Mouse (Mus musculus) midbrain, embryonic 16.5 days (tissue): ENCODE data around the gene Dstyk. TPM values are rescaled to one million over a fixed set of nuclear protein-coding genes. Genes with fewer than 3 reads are reported as not detected.

Experiments
- ATAC-seq: fragments of 200-750 bp; cut with Nextera tagmentation; 2 replicates; pipeline ENCODE4 v1.8.0; 2017; ENCODE audit warnings: moderate TSS enrichment
- H3K27ac ChIP-seq: fragments of 300-500 bp; sonication (generic); 2 replicates; pipeline ENCODE4 v1.5.1; 2014; ENCODE audit warnings: mild to moderate bottlenecking, low read length, mixed read lengths
- H3K27me3 ChIP-seq: fragments of 300-500 bp; sonication (generic); 2 replicates; pipeline ENCODE4 v1.6.1; 2014; ENCODE audit warnings: low read depth, low read length, mixed read lengths; ENCODE audit not compliant: control insufficient read depth, insufficient read depth
- H3K36me3 ChIP-seq: fragments of 300-500 bp; sonication (generic); 2 replicates; pipeline ENCODE4 v1.6.1; 2014; ENCODE audit warnings: mild to moderate bottlenecking, low read length, moderate library complexity, mixed read lengths; ENCODE audit not compliant: control insufficient read depth, insufficient read depth
- H3K4me1 ChIP-seq: fragments of 300-500 bp; sonication (generic); 2 replicates; pipeline ENCODE4 v1.6.1; 2014; ENCODE audit warnings: mild to moderate bottlenecking, low read length, mixed read lengths; ENCODE audit not compliant: control insufficient read depth, insufficient read depth
- H3K4me2 ChIP-seq: fragments of 300-500 bp; sonication (generic); 2 replicates; pipeline ENCODE4 v1.6.1; 2014; ENCODE audit warnings: mild to moderate bottlenecking, low read length, mixed read lengths
- H3K4me3 ChIP-seq: fragments of 300-500 bp; sonication (generic); 2 replicates; pipeline ENCODE4 v1.5.1; 2014; ENCODE audit warnings: low read depth, mild to moderate bottlenecking, low read length, moderate library complexity, mixed read lengths
- H3K9ac ChIP-seq: fragments of 300-500 bp; sonication (generic); 2 replicates; pipeline ENCODE4 v1.6.1; 2014; ENCODE audit warnings: low read depth, low read length, mixed read lengths
- H3K9me3 ChIP-seq: fragments of 300-500 bp; sonication (generic); replicated peaks from 2 replicates; pipeline ENCODE4 v1.6.1; 2014; ENCODE audit warnings: mild to moderate bottlenecking, low read length, mixed read lengths; ENCODE audit not compliant: control insufficient read depth, poor library complexity, severe bottlenecking
- WGBS: fragments of 180-500 bp; shearing (Covaris S2); extraction: QIAGEN DNeasy Blood & Tissue Kit; methylation state at CpG from one replicate; pipeline ENCODE4 v1.1.7; 2014; 5-methylcytosine and 5-hydroxymethylcytosine counted together
- polyA plus RNA-seq: library from polyadenylated mRNA; unstranded; fragments of >200 nt; fragmentation: Nextera tagmentation; extraction: Ambion mirVana; gene quantifications from 2 replicates; pipeline ENCODE4 v1.2.1, GENCODE M21; 2015

Gene Dstyk
- polyA plus RNA-seq, 1 experiment from 2014 or later, result 10.3 TPM

GRCm38 (mm10) chr1:132374873-132375244 is 42.5 kb upstream of the Dstyk start:
- Histone ChIP-seq H3K27me3 (no peaks in the 10 kb centered on the region), H3K4me3 (no peak overlapping the region), H3K27ac (no peak overlapping the region), H3K36me3 (peaks cover 9% of the 10 kb centered on the region; the same call in 1 of the 2 replicates), H3K9ac (no peak overlapping the region), H3K4me2 (no peak overlapping the region), H3K4me1 (peaks cover 43% of the 10 kb centered on the region), H3K9me3 (no peaks in the 10 kb centered on the region)
- WGBS, result 83% methylated on average over 3 of the region's 3 CpGs
- ATAC-seq, result no peak

- H3K27ac ChIP-seq, result 0 out of 2 replicates have a peak overlapping the region, but pooled peaks have one; percentile 10
- peaks cover 9% of the 10 kb centered on the region; the same call in 1 of the 2 replicates for H3K36me3 ChIP-seq
- 34% methylated on average over 4 of the region's 4 CpGs for WGBS
- H3K27me3 ChIP-seq, result no peaks in the 10 kb centered on the region
- H3K4me1 ChIP-seq, result peaks cover 43% of the 10 kb centered on the region
- ATAC-seq, result no peak
- H3K9ac ChIP-seq, result no peak overlapping the region
- H3K4me2 ChIP-seq, result no peak overlapping the region
- H3K9me3 ChIP-seq, result no peaks in the 10 kb centered on the region
- H3K4me3 ChIP-seq, result no peak overlapping the region
Observed at GRCm38 (mm10) chr1:132375256-132375655, 42.1 kb upstream of the Dstyk start.

- Histone ChIP-seq H3K4me2 (no peak overlapping the region), H3K9ac (no peak overlapping the region), H3K9me3 (no peaks in the 10 kb centered on the region), H3K27me3 (no peaks in the 10 kb centered on the region), H3K36me3 (peaks cover 12% of the 10 kb centered on the region; the same call in 1 of the 2 replicates), H3K4me1 (peaks cover 39% of the 10 kb centered on the region), H3K4me3 (no peak overlapping the region), H3K27ac (no peak overlapping the region)
- no peak for ATAC-seq
- WGBS, result 72% methylated on average over 8 of the region's 8 CpGs
Observed at GRCm38 (mm10) chr1:132376211-132377054, 40.9 kb upstream of the Dstyk start.

DNA sequence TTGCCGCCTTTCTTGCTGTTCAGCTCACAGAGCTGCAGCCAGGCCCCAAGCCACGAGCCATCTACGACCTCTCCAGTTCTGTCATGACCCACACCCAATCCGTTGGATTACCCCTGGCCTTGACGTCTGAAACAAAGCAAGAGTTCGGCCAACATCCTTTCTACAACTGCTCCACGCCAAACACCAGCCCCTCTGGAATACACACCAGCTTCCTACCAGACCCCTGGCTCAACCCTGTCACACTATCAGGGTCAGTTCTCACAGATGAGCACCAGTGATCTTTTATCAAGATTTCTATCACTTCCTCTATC is 40.3 kb upstream of the Dstyk start:
- peaks cover 12% of the 10 kb centered on the region; the same call in 1 of the 2 replicates for H3K36me3 ChIP-seq
- 78% methylated on average over 7 of the region's 7 CpGs for WGBS
- no peak overlapping the region for H3K27ac ChIP-seq
- H3K4me2 ChIP-seq, result no peak overlapping the region
- no peak overlapping the region for H3K4me3 ChIP-seq
- H3K4me1 ChIP-seq, result peaks cover 36% of the 10 kb centered on the region
- no peak for ATAC-seq
- H3K9me3 ChIP-seq, result no peaks in the 10 kb centered on the region
- H3K27me3 ChIP-seq, result no peaks in the 10 kb centered on the region
- H3K9ac ChIP-seq, result no peak overlapping the region

DNA sequence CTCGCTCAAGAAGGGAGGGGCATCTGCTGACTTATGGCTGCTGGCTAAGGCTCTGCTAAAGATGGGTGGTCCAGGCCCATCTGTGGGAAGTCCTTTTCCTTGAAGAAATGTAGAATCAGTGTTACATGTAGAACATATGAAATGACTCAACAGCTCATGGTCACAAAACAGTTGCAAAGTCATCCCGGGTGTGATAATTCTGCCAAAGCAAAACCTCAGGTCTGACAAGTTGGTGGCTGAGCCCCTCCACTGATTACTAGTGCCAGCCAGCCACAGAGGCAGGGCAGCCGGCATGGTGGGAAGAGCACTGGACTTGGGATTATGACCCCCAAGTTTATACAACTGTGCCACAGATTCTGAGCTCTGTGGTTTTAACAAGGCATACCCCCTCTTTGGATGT is 39.5 kb upstream of the Dstyk start:
- H3K4me2 ChIP-seq, result no peak overlapping the region
- no peak for ATAC-seq
- no peaks in the 10 kb centered on the region for H3K27me3 ChIP-seq
- H3K27ac ChIP-seq, result no peak overlapping the region
- H3K4me3 ChIP-seq, result no peak overlapping the region
- no peak overlapping the region for H3K9ac ChIP-seq
- peaks cover 29% of the 10 kb centered on the region for H3K4me1 ChIP-seq
- no peaks in the 10 kb centered on the region for H3K9me3 ChIP-seq
- peaks cover 12% of the 10 kb centered on the region; the same call in 1 of the 2 replicates for H3K36me3 ChIP-seq
- WGBS, result 89% methylated on average over 3 of the region's 3 CpGs

DNA sequence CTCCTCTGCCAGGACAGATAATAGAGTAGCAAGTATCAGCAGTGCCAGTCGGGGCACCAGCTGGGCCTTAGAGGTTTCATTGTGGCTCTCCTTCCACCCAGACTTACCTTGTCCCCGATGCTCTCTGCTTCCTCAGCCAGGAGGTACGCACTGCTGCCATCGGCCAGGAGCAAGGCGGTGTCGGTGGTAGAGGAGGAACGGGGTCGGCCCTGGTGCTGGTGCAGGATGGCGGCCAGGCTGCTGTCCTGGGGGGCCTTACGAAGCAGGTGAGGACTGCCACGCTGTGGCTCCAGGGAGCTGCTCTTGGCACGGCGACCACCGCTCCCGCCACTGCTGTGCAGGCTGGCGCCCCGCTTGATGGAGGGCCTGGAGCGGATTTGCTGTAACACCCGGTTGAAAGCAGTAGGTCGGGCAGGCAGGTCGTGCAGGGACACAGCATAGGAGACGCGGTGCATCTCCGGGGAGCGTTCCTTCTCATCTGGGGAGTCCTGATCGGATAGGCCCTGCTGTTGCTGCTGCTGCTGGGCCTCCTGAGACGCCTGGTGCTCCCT is 36.7 kb upstream of the Dstyk start:
- H3K27ac ChIP-seq, result no peak overlapping the region

GRCm38 (mm10) chr1:132381929-132382328 is 35.4 kb upstream of the Dstyk start:
- WGBS, result 49% methylated on average over 10 of the region's 10 CpGs
- no peak overlapping the region for H3K27ac ChIP-seq

More for the DNA sequence above, 36.7 kb upstream of the Dstyk start:
- 86% methylated on average over 27 of the region's 27 CpGs for WGBS
- Histone ChIP-seq H3K4me2 (no peak overlapping the region), H3K36me3 (peaks cover 12% of the 10 kb centered on the region; the same call in 1 of the 2 replicates), H3K9me3 (no peaks in the 10 kb centered on the region), H3K4me3 (no peak overlapping the region), H3K27me3 (no peaks in the 10 kb centered on the region), H3K4me1 (peaks cover 23% of the 10 kb centered on the region), H3K9ac (no peak overlapping the region)
- ATAC-seq, result no peak

GRCm38 (mm10) chr1:132384001-132384554 is 33.3 kb upstream of the Dstyk start:
- Histone ChIP-seq H3K9me3 (no peaks in the 10 kb centered on the region), H3K4me2 (no peak overlapping the region), H3K9ac (no peak overlapping the region), H3K27ac (no peak overlapping the region), H3K27me3 (no peaks in the 10 kb centered on the region), H3K4me1 (peaks cover 51% of the 10 kb centered on the region), H3K36me3 (peaks cover 7% of the 10 kb centered on the region; the same call in 1 of the 2 replicates), H3K4me3 (no peak overlapping the region)
- ATAC-seq, result no peak
- 81% methylated on average over 8 of the region's 8 CpGs for WGBS

More at GRCm38 (mm10) chr1:132381929-132382328, 35.4 kb upstream of the Dstyk start:
- Histone ChIP-seq H3K9ac (no peak overlapping the region), H3K36me3 (peaks cover 12% of the 10 kb centered on the region; the same call in 1 of the 2 replicates), H3K9me3 (no peaks in the 10 kb centered on the region), H3K27me3 (no peaks in the 10 kb centered on the region), H3K4me1 (peaks cover 33% of the 10 kb centered on the region), H3K4me3 (no peak overlapping the region), H3K4me2 (no peak overlapping the region)
- ATAC-seq, result no peak

- WGBS, result 56% methylated on average over 14 of the region's 14 CpGs
- H3K4me2 ChIP-seq, result peak overlapping the region; percentile 33
- H3K27ac ChIP-seq, result 0 out of 2 replicates have a peak overlapping the region, but pooled peaks have one; percentile 34
Observed at GRCm38 (mm10) chr1:132385266-132385665, 32.1 kb upstream of the Dstyk start.

More at GRCm38 (mm10) chr1:132385266-132385665, 32.1 kb upstream of the Dstyk start:
- Histone ChIP-seq H3K4me1 (peaks cover 62% of the 10 kb centered on the region), H3K9me3 (no peaks in the 10 kb centered on the region), H3K4me3 (no peak overlapping the region), H3K36me3 (peaks cover 2% of the 10 kb centered on the region; the same call in 1 of the 2 replicates), H3K9ac (no peak overlapping the region), H3K27me3 (no peaks in the 10 kb centered on the region)
- no peak for ATAC-seq
